Comparison of ENCODE assay signal across 9 mouse cellular contexts in genomic region chr6:87590394-87591281, GRCm38 (mm10). TPM values are rescaled to one million over a fixed set of nuclear protein-coding genes. Genes with fewer than 3 reads are reported as not detected.
DNase-seq lines count a peak whose midpoint lies in the region; ATAC-seq and TF ChIP-seq lines count a peak whose summit lies in the region.
"Had no signal": no experiment of that assay in that cellular context is flagged by ENCODE, and none has a peak within 500 bp of the region (broad histone marks: within the 10 kb centered on the region; RNA-seq: fewer than 3 reads in every experiment).

Gene Prokr1, minus strand, starts transcription at chr6:87590743.

- peak; percentile 56 to 72 for DNase-seq in cerebellum, postnatal 10 days
- DNase-seq in cerebellum, adult 11 months = no peak
- DNase-seq in Muller cell, postnatal 12 days (ENCODE audit: inconsistent ontology term) = peak; percentile 63
- DNase-seq in heart, postnatal 0 days (ENCODE audit: low spot score) = peak; percentile 16
- peak; percentile 70 for DNase-seq in kidney, postnatal 14 days
- peak in 1 of 2 experiments; percentile 28 for DNase-seq in spleen, adult 2 months (ENCODE audit: low read depth in 1 of 2, low spot score in 2 of 2)

- WGBS in heart, postnatal 0 days = 2% methylated on average over 34 of the region's 34 CpGs
- 6% methylated on average over 33 of the region's 34 CpGs for WGBS in macrophage (ENCODE audit: missing documents)
- WGBS in spleen, adult 2 months = 6% methylated on average over 34 of the region's 34 CpGs

- no peaks in the 10 kb centered on the region for H3K36me3 ChIP-seq in heart, postnatal 0 days (replicated peaks; ENCODE audit: control insufficient read depth, insufficient read depth, low read length)
- H3K36me3 ChIP-seq in macrophage (ENCODE audit: inconsistent target) = no peaks in the 10 kb centered on the region
- no peaks in the 10 kb centered on the region for H3K36me3 ChIP-seq in spleen, adult 2 months (ENCODE audit: control insufficient read depth, insufficient read depth, low read length)

- H3K4me2 ChIP-seq in heart, postnatal 0 days (ENCODE audit: low read depth, low read length) = peak within 1 kb of the TSS; percentile 70

- H3K79me2 ChIP-seq in macrophage (ENCODE audit: inconsistent target) = no peaks in the 10 kb centered on the region

- H3K4me1 ChIP-seq in embryonic fibroblast, embryonic 13.5 days (ENCODE audit: control insufficient read depth, insufficient read depth, low read length) = no peaks in the 10 kb centered on the region
- H3K4me1 ChIP-seq in heart, postnatal 0 days (ENCODE audit: control insufficient read depth, insufficient read depth) = peaks cover 5% of the 10 kb centered on the region; the same call in 1 of the 2 replicates
- no peaks in the 10 kb centered on the region for H3K4me1 ChIP-seq in spleen, adult 2 months (ENCODE audit: control insufficient read depth, insufficient read depth, insufficient read length)

- ATAC-seq in heart, postnatal 0 days (ENCODE audit: insufficient read depth, low read depth) = peak; percentile 69
- ATAC-seq: Patski had no signal

- peaks cover 30% of the 10 kb centered on the region for H3K27me3 ChIP-seq in heart, postnatal 0 days (ENCODE audit: control insufficient read depth, insufficient read depth, low read length)
- no peaks in the 10 kb centered on the region for H3K27me3 ChIP-seq in spleen, adult 2 months (ENCODE audit: control insufficient read depth, insufficient read depth, low read length)
- H3K27me3 ChIP-seq: Patski had no signal

- peak within 1 kb of the TSS; percentile 28; the same call in 1 of the 2 replicates for H3K9ac ChIP-seq in heart, postnatal 0 days (replicated peaks; ENCODE audit: low read depth, low read length)

- H3K9me3 ChIP-seq in heart, postnatal 0 days (replicated peaks; ENCODE audit: control insufficient read depth, low read length) = no peaks in the 10 kb centered on the region

- no peak for TF ChIP-seq CTCF in embryonic fibroblast, embryonic 13.5 days (IDR thresholded peaks at IDR 0.05; ENCODE audit: borderline replicate concordance, insufficient read depth, low read length)
- TF ChIP-seq CTCF in heart, postnatal 0 days (IDR thresholded peaks at IDR 0.05; ENCODE audit: low read depth) = no peak
- no peak for TF ChIP-seq CTCF in spleen, adult 2 months (IDR thresholded peaks at IDR 0.05; ENCODE audit: extremely low read depth, insufficient read depth, insufficient read length, insufficient replicate concordance)

- no peak within 1 kb of the TSS for H3K27ac ChIP-seq in embryonic fibroblast, embryonic 13.5 days (ENCODE audit: insufficient read depth, low read length)
- H3K27ac ChIP-seq in heart, postnatal 0 days (ENCODE audit: low read depth) = no peak within 1 kb of the TSS
- H3K27ac ChIP-seq in macrophage = no peak within 1 kb of the TSS
- H3K27ac ChIP-seq in spleen, adult 2 months (ENCODE audit: insufficient read depth, low read length) = no peak within 1 kb of the TSS

- TF ChIP-seq POLR2A in embryonic fibroblast, embryonic 13.5 days (IDR thresholded peaks at IDR 0.05; ENCODE audit: low read depth, low read length) = no peak
- TF ChIP-seq POLR2A in spleen, adult 2 months (IDR thresholded peaks at IDR 0.05; ENCODE audit: low read depth, low read length) = no peak

- H3K4me3 ChIP-seq in embryonic fibroblast, embryonic 13.5 days (ENCODE audit: insufficient read depth, low read length) = peak within 1 kb of the TSS; percentile 46
- peak within 1 kb of the TSS; percentile 46 for H3K4me3 ChIP-seq in heart, postnatal 0 days (ENCODE audit: low read depth, low read length)
- peak within 1 kb of the TSS; percentile 32 for H3K4me3 ChIP-seq in macrophage (ENCODE audit: inconsistent target)
- H3K4me3 ChIP-seq in spleen, adult 2 months (ENCODE audit: extremely low read depth, insufficient read depth, insufficient read length) = peak within 1 kb of the TSS; percentile 60

- TF ChIP-seq EP300 in heart, postnatal 0 days (IDR thresholded peaks at IDR 0.05; ENCODE audit: low read depth) = no peak

RNA-seq across cellular contexts. Expression of gene Prokr1, which starts in this region (rescaled TPM):
- polyA plus RNA-seq in embryonic fibroblast, embryonic 13.5 days (2011; ENCODE audit: insufficient read length, low read depth, missing spikeins) = 0.47 and 3.3 TPM in 2 replicates
- 1.7 and 2.2 TPM in 2 replicates for total RNA-seq in heart, postnatal 0 days (2014; rRNA removed; ENCODE audit: low replicate concordance)
- 0.11 and 0.25 TPM in 2 replicates for polyA plus RNA-seq in heart, postnatal 0 days (2015; fragmentation: Nextera tagmentation; extraction: Ambion mirVana)
- 1 to 10 TPM in 1 of 26 experiments, under 1 TPM in 10, not detected in 15; 0.15 to 1.4 (median 0.33) TPM for total RNA-seq in macrophage (2018; cell fraction: chromatin; rRNA removed)
- 1 to 10 TPM in 8 of 26 experiments, under 1 TPM in 18; 0.14 to 1.4 (median 0.38) TPM for total RNA-seq in macrophage (2018; cell fraction: cytosol; rRNA removed)
- 1 to 10 TPM in 5 of 26 experiments, under 1 TPM in 21; 0.19 to 2.3 (median 0.67) TPM for total RNA-seq in macrophage (2018; cell fraction: nucleus; rRNA removed)
- 0.82 to 2.6 TPM (median 1.1 TPM) in 3 replicates for polyA plus RNA-seq in macrophage (2018)
- 0.74 and 1.4 TPM in 2 replicates for polyA plus RNA-seq in spleen, adult 2 months (2012; rRNA removed)
